Mouse (Mus musculus) stomach, postnatal 0 days (tissue): ENCODE measurements around the gene Snap47. TPM values are rescaled to one million over a fixed set of nuclear protein-coding genes. Genes with fewer than 3 reads are reported as not detected.
A peak's percentile ranks its signal among the peaks of the same experiment; 100 is the strongest.

Source experiments
- ATAC-seq: fragments of 200-750 bp; cut with Nextera tagmentation; 2 replicates; pipeline ENCODE4 v1.8.0; 2017; ENCODE audit not compliant: low FRiP score, low TSS enrichment
- DNase-seq: peaks from one replicate; pipeline ENCODE4 v3.0.0-alpha.2; 2016; ENCODE audit warnings: low spot score
- H3K27ac ChIP-seq: fragments of 300-500 bp; sonication (generic); replicated peaks from 2 replicates; pipeline ENCODE4 v1.5.1; 2014; ENCODE audit warnings: mild to moderate bottlenecking, control low read depth
- H3K27me3 ChIP-seq: fragments of 300-500 bp; sonication (generic); 2 replicates; pipeline ENCODE4 v1.6.1; 2014; ENCODE audit warnings: low read length; ENCODE audit not compliant: control insufficient read depth, insufficient read depth
- H3K36me3 ChIP-seq: fragments of 300-500 bp; sonication (generic); 2 replicates; pipeline ENCODE4 v1.6.1; 2014; ENCODE audit warnings: low read length, mixed read lengths; ENCODE audit not compliant: control insufficient read depth, insufficient read depth
- H3K4me1 ChIP-seq: fragments of 300-500 bp; sonication (generic); replicated peaks from 2 replicates; pipeline ENCODE4 v1.6.1; 2014; ENCODE audit warnings: antibody characterized with exemption; ENCODE audit not compliant: control insufficient read depth, insufficient read depth
- H3K4me2 ChIP-seq: fragments of 300-500 bp; sonication (generic); replicated peaks from 2 replicates; pipeline ENCODE4 v1.6.1; 2014; ENCODE audit warnings: low read depth, mild to moderate bottlenecking, control low read depth, moderate library complexity
- H3K4me3 ChIP-seq: fragments of 300-500 bp; sonication (generic); 2 replicates; pipeline ENCODE4 v1.5.1; 2014; ENCODE audit warnings: low read depth, low read length, control low read depth
- H3K9ac ChIP-seq: fragments of 300-500 bp; sonication (generic); 2 replicates; pipeline ENCODE4 v1.6.1; 2014; ENCODE audit warnings: mild to moderate bottlenecking, low read length, control low read depth, mixed read lengths
- H3K9me3 ChIP-seq: fragments of 300-500 bp; sonication (generic); 2 replicates; pipeline ENCODE4 v1.6.1; 2016; ENCODE audit warnings: low read length; ENCODE audit not compliant: control insufficient read depth
- CTCF ChIP-seq: IDR thresholded peaks from 2 replicates; pipeline ENCODE4 v1.5.1; 2016; ENCODE audit warnings: antibody characterized with exemption, low read depth, mild to moderate bottlenecking, moderate library complexity
- EP300 ChIP-seq: optimal IDR thresholded peaks from 2 replicates; pipeline ENCODE3; 2016; ENCODE audit warnings: antibody characterized with exemption
- WGBS: fragments of 180-500 bp; shearing (Covaris S2); extraction: QIAGEN DNeasy Blood & Tissue Kit; methylation state at CpG from one replicate; pipeline ENCODE4 v1.1.7; 2014; 5-methylcytosine and 5-hydroxymethylcytosine counted together
- polyA plus RNA-seq: library from polyadenylated mRNA; unstranded; fragments of >200 nt; fragmentation: Nextera tagmentation; extraction: Ambion mirVana; gene quantifications from 2 replicates; pipeline ENCODE4 v1.2.1, GENCODE M21; 2015

The Snap47 gene
- polyA plus RNA-seq, 1 experiment from 2014 or later: 50.6 TPM

DNA sequence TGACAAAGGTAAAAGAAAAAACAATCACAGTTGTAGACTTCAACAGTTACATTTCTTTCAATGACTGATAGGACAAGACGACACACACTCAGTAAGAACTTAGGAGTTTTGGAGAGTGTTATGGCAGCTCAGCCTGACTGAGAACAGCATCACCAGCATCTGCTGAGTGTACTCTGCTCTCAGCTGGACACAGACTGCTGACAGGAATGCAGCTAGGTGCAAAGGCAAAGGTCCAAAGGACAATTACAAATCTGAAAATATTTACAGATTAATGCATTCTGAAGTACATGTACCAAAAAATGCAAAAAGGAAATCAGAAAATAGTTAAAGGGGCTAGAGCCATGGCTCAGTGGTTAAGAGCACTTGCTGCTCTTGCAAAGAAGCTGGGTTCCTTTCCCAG lies 21.0 kb downstream of the Snap47 start:
- Histone ChIP-seq H3K4me2 (no peak overlapping the region), H3K9me3 (no peaks in the 10 kb centered on the region), H3K27me3 (no peaks in the 10 kb centered on the region), H3K4me1 (no peaks in the 10 kb centered on the region; the same call in 1 of the 2 replicates), H3K4me3 (no peak overlapping the region), H3K9ac (no peak overlapping the region), H3K27ac (no peak overlapping the region), H3K36me3 (peaks cover 6% of the 10 kb centered on the region)
- no peak for TF ChIP-seq CTCF
- TF ChIP-seq EP300: no peak
- DNase-seq (no peak), ATAC-seq (no peak)
- WGBS: 74% methylated on average over 1 of the region's 1 CpGs

GRCm38 (mm10) chr11:59428057-59428660 lies 22.8 kb downstream of the Snap47 start:
- no peak overlapping the region for H3K27ac ChIP-seq
- H3K9ac ChIP-seq: no peak overlapping the region
- H3K27me3 ChIP-seq: no peaks in the 10 kb centered on the region
- TF ChIP-seq EP300: no peak
- TF ChIP-seq CTCF: no peak
- no peak overlapping the region for H3K4me3 ChIP-seq
- WGBS: 74% methylated on average over 9 of the region's 9 CpGs
- no peak for ATAC-seq
- no peaks in the 10 kb centered on the region; the same call in 1 of the 2 replicates for H3K4me1 ChIP-seq
- H3K9me3 ChIP-seq: no peaks in the 10 kb centered on the region
- DNase-seq: no peak
- H3K4me2 ChIP-seq: no peak overlapping the region
- H3K36me3 ChIP-seq: peaks cover 6% of the 10 kb centered on the region

DNA sequence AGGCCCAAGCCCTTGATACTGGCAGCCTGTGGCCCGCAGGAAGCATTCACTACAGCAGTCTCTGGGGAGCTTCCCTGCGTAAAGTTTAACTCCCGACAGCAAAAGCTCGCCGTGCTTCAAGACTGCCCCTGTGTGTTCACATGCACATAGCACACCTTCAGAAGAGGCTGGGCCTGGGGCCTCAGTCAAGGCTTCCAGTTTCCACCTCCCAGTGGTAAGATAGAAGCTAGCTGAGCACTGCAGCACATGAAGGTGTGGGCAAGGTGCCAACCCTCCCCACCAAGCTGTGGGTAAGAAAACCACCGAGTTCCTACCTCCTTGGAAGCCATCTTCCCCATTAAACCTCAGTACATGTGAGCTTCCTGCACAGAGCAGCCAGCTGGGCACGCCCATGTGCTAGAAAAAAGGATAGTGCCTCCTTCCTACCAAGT lies 25.3 kb downstream of the Snap47 start:
- ATAC-seq (peak; percentile 33; the same call in 1 of the 2 replicates), DNase-seq (peak; percentile 30)
- Histone ChIP-seq H3K4me2 (no peak overlapping the region), H3K4me3 (no peak overlapping the region), H3K9ac (no peak overlapping the region), H3K36me3 (peaks cover 9% of the 10 kb centered on the region), H3K27ac (no peak overlapping the region), H3K4me1 (no peaks in the 10 kb centered on the region), H3K9me3 (no peaks in the 10 kb centered on the region), H3K27me3 (no peaks in the 10 kb centered on the region)
- 37% methylated on average over 7 of the region's 7 CpGs for WGBS
- TF ChIP-seq EP300: no peak
- peak; percentile 78 for TF ChIP-seq CTCF

GRCm38 (mm10) chr11:59423010-59423588 lies 27.9 kb downstream of the Snap47 start:
- H3K36me3 ChIP-seq: peaks cover 4% of the 10 kb centered on the region
- H3K4me1 ChIP-seq: no peaks in the 10 kb centered on the region
- no peak overlapping the region for H3K4me3 ChIP-seq
- 59% methylated on average over 5 of the region's 5 CpGs for WGBS
- H3K9ac ChIP-seq: no peak overlapping the region
- H3K4me2 ChIP-seq: no peak overlapping the region
- peak overlapping the region; percentile 18; the same call in 1 of the 2 replicates for H3K27ac ChIP-seq
- ATAC-seq (no peak), DNase-seq (no peak)
- no peaks in the 10 kb centered on the region for H3K27me3 ChIP-seq
- no peaks in the 10 kb centered on the region for H3K9me3 ChIP-seq
- TF ChIP-seq EP300 (no peak), CTCF (peak; percentile 29; the same call in 1 of the 2 replicates)

- TF ChIP-seq EP300 (no peak), CTCF (no peak)
- H3K4me3 ChIP-seq: no peak overlapping the region
- no peaks in the 10 kb centered on the region for H3K4me1 ChIP-seq
- no peaks in the 10 kb centered on the region for H3K9me3 ChIP-seq
- peaks cover 3% of the 10 kb centered on the region for H3K36me3 ChIP-seq
- no peak overlapping the region for H3K4me2 ChIP-seq
- no peak for ATAC-seq
- DNase-seq: no peak
- H3K27ac ChIP-seq: no peak overlapping the region
- 84% methylated on average over 2 of the region's 2 CpGs for WGBS
- no peaks in the 10 kb centered on the region for H3K27me3 ChIP-seq
- no peak overlapping the region for H3K9ac ChIP-seq
Measured at GRCm38 (mm10) chr11:59421967-59422366, 29.0 kb downstream of the Snap47 start.

GRCm38 (mm10) chr11:59421436-59421835 lies 29.6 kb downstream of the Snap47 start:
- H3K27ac ChIP-seq: no peak overlapping the region
- H3K4me3 ChIP-seq: no peak overlapping the region
- H3K36me3 ChIP-seq: peaks cover 3% of the 10 kb centered on the region
- no peaks in the 10 kb centered on the region for H3K9me3 ChIP-seq
- no peaks in the 10 kb centered on the region for H3K27me3 ChIP-seq
- WGBS: 78% methylated on average over 8 of the region's 8 CpGs
- DNase-seq (no peak), ATAC-seq (no peak)
- no peak for TF ChIP-seq EP300
- no peak for TF ChIP-seq CTCF
- no peak overlapping the region for H3K9ac ChIP-seq
- H3K4me2 ChIP-seq: no peak overlapping the region
- H3K4me1 ChIP-seq: no peaks in the 10 kb centered on the region
